Mouse (Mus musculus) yolk sac, embryonic 10.5 days (tissue): ENCODE results near the gene Exoc3l.
A peak's percentile ranks its signal among the peaks of the same experiment; 100 is the strongest.
"Not testable (repeated sequence)": the region's sequence is repeated elsewhere in the genome, so short reads cannot be mapped to it uniquely, and the experiment has no call there.

ENCODE experiments used
- DNase-seq: peaks from one replicate; pipeline ENCODE4 v3.0.0-alpha.2; 2017; ENCODE audit warnings: low spot score

Gene Exoc3l

GRCm38 (mm10) chr8:105291802-105292201 lies 4.1 kb downstream of the Exoc3l start:
- DNase-seq = not testable (repeated sequence)

GRCm38 (mm10) chr8:105291364-105291763 lies 4.5 kb downstream of the Exoc3l start:
- DNase-seq = not testable (repeated sequence)

GRCm38 (mm10) chr8:105290554-105291314 lies 5.2 kb downstream of the Exoc3l start:
- peak; percentile 78 for DNase-seq

GRCm38 (mm10) chr8:105289805-105290460 lies 6.0 kb downstream of the Exoc3l start, which contains the start of gene 4931428F04Rik:
Gene 4931428F04Rik (minus strand): TSS chr8:105289864.
- DNase-seq = peak; percentile 45

GRCm38 (mm10) chr8:105288958-105289732 lies 6.8 kb downstream of the Exoc3l start:
- peak; percentile 91 for DNase-seq

- DNase-seq = no peak
These were observed 7.7 kb downstream of the Exoc3l start for GRCm38 (mm10) chr8:105288231-105288630.

- DNase-seq = no peak
These were observed 9.0 kb downstream of the Exoc3l start for GRCm38 (mm10) chr8:105286907-105287306.

GRCm38 (mm10) chr8:105285514-105285913 lies 10.4 kb downstream of the Exoc3l start:
- DNase-seq = no peak

GRCm38 (mm10) chr8:105283074-105283473 lies 12.8 kb downstream of the Exoc3l start:
- peak; percentile 41 for DNase-seq

- DNase-seq = no peak
These were observed 13.7 kb downstream of the Exoc3l start for GRCm38 (mm10) chr8:105282239-105282638.

GRCm38 (mm10) chr8:105281821-105282220 lies 14.1 kb downstream of the Exoc3l start:
- no peak for DNase-seq

- DNase-seq = no peak
These were observed 15.3 kb downstream of the Exoc3l start for GRCm38 (mm10) chr8:105280567-105280966.

GRCm38 (mm10) chr8:105278911-105279334 lies 17.0 kb downstream of the Exoc3l start:
- DNase-seq = no peak

GRCm38 (mm10) chr8:105276292-105277120 lies 19.4 kb downstream of the Exoc3l start:
- DNase-seq = peak; percentile 64

- no peak for DNase-seq
These were observed 20.1 kb downstream of the Exoc3l start, which contains the start of gene Nol3 for GRCm38 (mm10) chr8:105275840-105276239. Gene Nol3 (plus strand): TSS chr8:105276140.

- DNase-seq = no peak
These were observed 20.5 kb downstream of the Exoc3l start for GRCm38 (mm10) chr8:105275387-105275786.

- no peak for DNase-seq
These were observed 25.1 kb downstream of the Exoc3l start for GRCm38 (mm10) chr8:105270916-105271186.

GRCm38 (mm10) chr8:105270101-105270915 lies 25.6 kb downstream of the Exoc3l start:
- no peak for DNase-seq

GRCm38 (mm10) chr8:105269461-105269947 lies 26.4 kb downstream of the Exoc3l start, which contains the start of gene Hsf4:
Gene Hsf4 (plus strand): TSS chr8:105269801.
- peak; percentile 76 for DNase-seq

- DNase-seq = peak; percentile 67
These were observed 26.8 kb downstream of the Exoc3l start for GRCm38 (mm10) chr8:105269075-105269458.
